Mouse (Mus musculus): ENCODE measurements around the gene Adm2. TPM values are rescaled to one million over a fixed set of nuclear protein-coding genes. Genes with fewer than 3 reads are reported as not detected.
A peak's percentile ranks its signal among the peaks of the same experiment; 100 is the strongest.

Gene Adm2
- polyA plus RNA-seq, 1 experiment from 2014 or later: not detected

DNA sequence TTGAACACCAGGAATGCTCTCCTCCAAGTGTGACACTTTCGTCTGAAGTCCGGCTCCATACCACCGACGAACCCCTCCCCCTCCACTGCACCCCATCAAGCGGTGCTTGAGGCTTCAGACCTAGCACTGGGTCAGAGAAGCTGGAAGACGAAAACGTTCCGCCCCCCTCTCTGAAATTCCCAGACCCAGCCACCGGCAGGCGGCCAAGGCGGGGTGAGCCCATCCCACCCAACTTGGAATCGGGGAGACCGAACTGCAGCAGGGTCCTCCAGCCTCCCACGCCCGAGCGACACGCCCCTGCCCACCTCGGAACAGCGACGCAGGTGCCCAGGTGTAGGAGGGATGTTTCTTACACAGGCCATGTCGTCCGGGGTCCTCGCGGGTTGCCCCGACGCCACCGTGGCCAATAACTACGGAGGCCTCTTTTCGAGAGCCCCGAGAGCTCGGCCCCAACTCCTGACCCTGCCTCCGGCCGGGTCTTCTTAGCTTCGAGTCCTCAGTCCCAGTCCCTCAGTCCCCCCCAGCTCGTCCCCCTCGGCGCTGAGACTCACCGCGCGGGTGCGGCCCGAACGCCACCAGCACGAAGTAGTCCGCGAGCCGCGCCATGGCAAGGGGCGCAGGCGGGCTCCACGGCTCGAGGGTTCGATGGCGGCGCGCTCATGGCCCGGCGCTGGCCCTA lies 7.9 kb upstream of the Adm2 start:
- H3K27me3 ChIP-seq: no peaks in the 10 kb centered on the region
- H3K27ac ChIP-seq: peak overlapping the region; percentile 44
- ATAC-seq (ENCODE audit: low FRiP score): peak; percentile 76
- peaks cover 36% of the 10 kb centered on the region for H3K4me1 ChIP-seq
- peak overlapping the region; percentile 96 for H3K9ac ChIP-seq
- H3K4me2 ChIP-seq (replicated peaks): peak overlapping the region; percentile 95
- H3K36me3 ChIP-seq: no peaks in the 10 kb centered on the region
- WGBS: under 1% methylated on average over 58 of the region's 58 CpGs
- H3K4me3 ChIP-seq: peak overlapping the region; percentile 98
- H3K9me3 ChIP-seq (replicated peaks): no peaks in the 10 kb centered on the region

DNA sequence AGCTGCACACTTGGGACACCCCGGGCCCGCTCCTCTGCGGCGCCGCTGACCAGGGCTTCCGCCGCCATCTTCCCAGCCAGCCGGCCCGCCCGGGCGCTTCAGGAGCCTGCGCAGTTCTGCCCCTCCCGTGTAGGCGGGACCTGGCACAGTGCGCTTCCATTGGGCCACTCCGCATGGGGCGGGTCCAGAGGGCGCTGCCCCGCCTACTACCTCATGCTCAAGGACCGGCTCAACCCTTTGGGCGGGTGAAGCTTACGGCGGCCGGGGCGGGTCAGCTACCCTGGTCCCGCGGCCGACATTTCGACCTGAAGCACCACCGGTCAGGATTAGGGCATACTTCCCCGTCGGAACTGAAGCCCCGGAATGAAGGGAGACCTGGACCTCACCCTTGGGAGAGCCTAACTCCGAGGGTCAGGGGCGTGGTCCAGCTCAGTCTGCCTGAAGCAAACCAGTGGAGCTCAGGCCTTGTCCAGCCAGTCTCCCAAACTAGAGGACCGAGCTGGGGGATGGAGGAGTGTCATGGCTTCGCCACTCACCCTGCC lies 7.3 kb upstream of the Adm2 start, which contains the start of gene Sbf1:
Gene Sbf1, minus strand, starts transcription at position 122 of the 542 bp plus-strand sequence.
- Histone ChIP-seq H3K9ac (peak within 1 kb of the TSS; percentile 96), H3K9me3 (replicated peaks) (no peaks in the 10 kb centered on the region), H3K4me2 (replicated peaks) (peak within 1 kb of the TSS; percentile 95), H3K4me1 (peaks cover 32% of the 10 kb centered on the region), H3K27me3 (no peaks in the 10 kb centered on the region), H3K36me3 (no peaks in the 10 kb centered on the region), H3K27ac (peak within 1 kb of the TSS; percentile 62), H3K4me3 (peak within 1 kb of the TSS; percentile 98)
- under 1% methylated on average over 37 of the region's 37 CpGs for WGBS
- ATAC-seq (ENCODE audit: low FRiP score): peak; percentile 100

DNA sequence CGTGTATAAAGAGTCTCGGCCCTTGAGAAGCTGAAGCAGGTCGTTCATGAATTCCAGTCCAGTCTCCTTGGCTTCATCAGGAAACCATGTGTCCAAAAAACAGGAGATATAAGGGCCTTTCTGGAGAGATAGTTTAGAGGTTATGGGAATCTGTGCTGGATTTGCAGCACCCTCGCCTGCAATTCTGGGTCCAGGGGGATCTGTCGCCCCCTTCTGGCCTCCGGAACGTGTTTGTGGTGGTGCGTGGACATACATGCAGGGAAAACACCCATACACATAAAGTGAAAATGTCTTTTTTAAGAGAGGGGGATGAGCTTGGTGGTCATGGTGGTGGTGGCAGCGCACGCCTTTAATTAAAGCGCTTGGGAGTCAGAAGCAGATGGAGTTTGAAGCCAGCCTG lies 6.4 kb upstream of the Adm2 start:
- Histone ChIP-seq H3K27me3 (no peaks in the 10 kb centered on the region), H3K36me3 (no peaks in the 10 kb centered on the region), H3K4me2 (replicated peaks) (no peak overlapping the region), H3K4me3 (no peak overlapping the region), H3K27ac (no peak overlapping the region), H3K4me1 (peaks cover 27% of the 10 kb centered on the region), H3K9ac (no peak overlapping the region), H3K9me3 (replicated peaks) (no peaks in the 10 kb centered on the region)
- ATAC-seq (ENCODE audit: low FRiP score): no peak
- WGBS: 64% methylated on average over 11 of the region's 11 CpGs

DNA sequence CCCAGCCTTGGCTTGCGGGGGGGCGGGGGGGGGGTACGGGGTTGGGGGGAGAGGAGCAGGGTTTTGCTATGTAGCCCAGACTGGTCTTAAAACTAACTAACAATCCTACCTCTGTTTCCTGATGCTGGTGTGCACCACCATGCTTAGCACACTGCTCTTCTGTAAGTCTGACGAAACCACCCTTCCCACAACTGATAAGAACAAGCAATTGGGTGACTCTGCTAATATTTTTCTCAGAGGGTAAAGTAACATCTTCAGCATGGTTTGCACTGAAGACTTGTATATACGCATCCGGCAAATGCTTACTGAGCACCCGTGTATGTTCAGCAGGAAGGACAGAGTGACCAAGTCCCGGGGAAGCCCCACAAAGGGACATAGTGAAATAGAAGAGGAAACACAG lies 1.3 kb upstream of the Adm2 start:
- Histone ChIP-seq H3K9ac (no peak overlapping the region), H3K9me3 (replicated peaks) (no peaks in the 10 kb centered on the region), H3K36me3 (no peaks in the 10 kb centered on the region), H3K27ac (no peak overlapping the region), H3K27me3 (peaks cover 15% of the 10 kb centered on the region), H3K4me2 (replicated peaks) (no peak overlapping the region), H3K4me3 (no peak overlapping the region), H3K4me1 (peaks cover 5% of the 10 kb centered on the region; the same call in 1 of the 2 replicates)
- 77% methylated on average over 8 of the region's 8 CpGs for WGBS
- no peak for ATAC-seq (ENCODE audit: low FRiP score)

DNA sequence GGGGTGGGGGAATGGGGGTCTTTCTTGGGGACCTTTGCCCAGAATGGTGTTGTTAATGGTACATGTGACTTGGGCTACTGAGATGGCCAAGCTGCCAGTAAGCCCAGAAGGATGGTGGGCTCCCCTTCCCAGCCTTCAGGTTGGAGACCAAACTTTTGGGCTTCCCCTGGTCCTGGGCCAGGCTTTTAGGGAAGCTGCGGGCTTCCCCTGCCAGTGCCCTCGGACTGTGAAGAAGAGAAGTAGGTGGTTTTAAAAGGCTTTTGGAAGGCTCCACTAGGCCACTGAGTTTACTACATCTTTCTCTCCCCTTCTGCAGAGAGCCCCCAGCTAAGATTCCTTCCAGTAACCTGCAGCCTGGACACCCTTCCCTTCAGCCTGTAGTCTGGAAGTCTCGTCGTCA lies 1.1 kb downstream of the Adm2 start:
- Histone ChIP-seq H3K36me3 (no peaks in the 10 kb centered on the region), H3K27me3 (peaks cover 15% of the 10 kb centered on the region), H3K9me3 (replicated peaks) (no peaks in the 10 kb centered on the region), H3K27ac (no peak overlapping the region), H3K4me1 (peaks cover 5% of the 10 kb centered on the region; the same call in 1 of the 2 replicates), H3K9ac (no peak overlapping the region), H3K4me3 (no peak overlapping the region), H3K4me2 (replicated peaks) (no peak overlapping the region)
- ATAC-seq (ENCODE audit: low FRiP score): no peak
- 87% methylated on average over 4 of the region's 4 CpGs for WGBS

DNA sequence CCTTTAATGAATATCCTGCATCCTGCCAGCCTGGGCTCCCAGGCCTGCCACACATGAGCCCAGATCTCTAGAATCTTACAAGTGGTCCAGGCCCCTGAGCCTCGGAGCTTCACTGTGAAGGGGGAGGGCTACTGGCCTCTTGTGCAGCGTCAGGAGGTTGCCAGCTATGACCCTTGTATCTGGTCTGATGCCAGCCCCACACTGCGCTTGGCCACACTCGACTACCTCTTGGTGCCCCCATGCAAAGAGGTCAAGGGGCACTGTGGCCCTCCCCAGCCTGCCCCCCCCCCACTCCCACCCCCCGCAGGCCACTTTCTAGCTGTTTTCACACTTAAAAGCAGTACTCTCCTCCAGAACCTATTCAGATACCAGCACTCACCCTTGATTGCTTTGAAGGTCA lies 3.9 kb downstream of the Adm2 start:
- H3K4me3 ChIP-seq: no peak overlapping the region
- ATAC-seq (ENCODE audit: low FRiP score): no peak
- H3K9me3 ChIP-seq (replicated peaks): no peaks in the 10 kb centered on the region
- H3K36me3 ChIP-seq: no peaks in the 10 kb centered on the region
- H3K4me1 ChIP-seq: peaks cover 5% of the 10 kb centered on the region; the same call in 1 of the 2 replicates
- peaks cover 15% of the 10 kb centered on the region for H3K27me3 ChIP-seq
- H3K9ac ChIP-seq: no peak overlapping the region
- H3K4me2 ChIP-seq (replicated peaks): no peak overlapping the region
- no peak overlapping the region for H3K27ac ChIP-seq
- WGBS: 61% methylated on average over 5 of the region's 5 CpGs

DNA sequence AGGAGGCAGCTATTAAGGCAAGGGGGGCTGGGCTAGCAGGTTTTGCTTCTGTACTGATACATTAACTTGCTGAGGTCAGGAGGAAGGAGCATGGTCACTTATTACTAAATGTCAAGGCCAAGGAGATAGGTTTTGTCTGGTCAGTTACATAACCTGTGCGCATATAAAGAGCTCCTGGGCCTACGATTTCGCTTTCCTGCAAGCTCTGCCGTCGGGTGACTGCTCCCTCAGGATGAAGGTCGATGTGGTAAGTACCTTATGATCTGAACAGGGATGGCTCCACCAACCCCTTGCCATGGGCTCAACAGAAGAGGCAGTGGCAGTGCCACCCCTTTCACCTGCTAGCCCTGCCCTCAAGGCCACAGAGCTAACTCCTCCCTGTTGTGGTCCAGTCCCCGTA lies 11.8 kb downstream of the Adm2 start, which contains the start of gene Miox:
Gene Miox, plus strand, starts transcription at position 128 of the 400 bp plus-strand sequence.
- ATAC-seq (ENCODE audit: low FRiP score): no peak
- 94% methylated on average over 7 of the region's 7 CpGs for WGBS
- H3K27ac ChIP-seq: no peak within 1 kb of the TSS
- H3K27me3 ChIP-seq: no peaks in the 10 kb centered on the region
- no peak within 1 kb of the TSS for H3K4me2 ChIP-seq (replicated peaks)
- no peak within 1 kb of the TSS for H3K4me3 ChIP-seq
- no peak within 1 kb of the TSS; the same call in 1 of the 2 replicates for H3K9ac ChIP-seq
- H3K36me3 ChIP-seq: no peaks in the 10 kb centered on the region
- no peaks in the 10 kb centered on the region for H3K9me3 ChIP-seq (replicated peaks)
- H3K4me1 ChIP-seq: no peaks in the 10 kb centered on the region

DNA sequence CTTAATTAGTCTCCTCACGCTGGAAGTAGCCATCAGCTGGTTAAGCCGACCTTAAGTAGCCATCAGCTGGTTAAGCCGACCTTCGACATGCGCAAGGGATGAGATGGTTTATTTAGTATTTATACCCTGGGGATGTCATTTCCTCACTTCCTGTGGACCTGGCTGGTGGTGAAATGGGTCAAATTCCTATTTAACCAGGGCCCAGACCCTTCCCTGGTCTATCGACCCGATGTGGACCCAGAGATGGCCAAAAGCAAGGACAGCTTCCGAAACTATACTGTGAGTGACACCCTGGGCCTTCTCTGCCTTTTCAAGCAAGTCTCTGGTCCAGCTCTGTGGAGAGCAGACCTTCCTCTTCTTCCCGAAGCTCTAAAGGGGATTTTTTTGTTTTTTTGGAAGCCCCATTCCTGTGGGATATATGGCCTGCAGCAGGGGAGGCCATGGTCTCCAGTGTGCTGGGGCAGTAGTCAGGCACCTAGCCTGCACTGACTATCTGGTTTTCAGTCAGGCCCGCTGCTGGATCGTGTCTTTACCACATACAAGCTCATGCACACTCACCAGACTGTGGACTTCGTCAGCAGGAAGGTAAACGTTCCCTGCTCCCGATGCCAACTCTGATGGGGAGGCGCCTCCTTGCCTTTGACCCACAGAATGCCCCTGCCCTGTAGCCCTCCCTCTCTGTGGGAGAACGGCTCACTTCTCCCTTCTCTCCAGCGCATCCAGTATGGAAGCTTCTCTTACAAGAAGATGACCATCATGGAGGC lies 12.4 kb downstream of the Adm2 start:
- no peaks in the 10 kb centered on the region for H3K4me1 ChIP-seq
- 84% methylated on average over 17 of the region's 17 CpGs for WGBS
- H3K36me3 ChIP-seq: no peaks in the 10 kb centered on the region
- no peaks in the 10 kb centered on the region for H3K27me3 ChIP-seq
- no peak overlapping the region for H3K27ac ChIP-seq
- H3K4me3 ChIP-seq: no peak overlapping the region
- no peak overlapping the region; the same call in 1 of the 2 replicates for H3K9ac ChIP-seq
- ATAC-seq (ENCODE audit: low FRiP score): no peak
- H3K4me2 ChIP-seq (replicated peaks): no peak overlapping the region
- no peaks in the 10 kb centered on the region for H3K9me3 ChIP-seq (replicated peaks)

DNA sequence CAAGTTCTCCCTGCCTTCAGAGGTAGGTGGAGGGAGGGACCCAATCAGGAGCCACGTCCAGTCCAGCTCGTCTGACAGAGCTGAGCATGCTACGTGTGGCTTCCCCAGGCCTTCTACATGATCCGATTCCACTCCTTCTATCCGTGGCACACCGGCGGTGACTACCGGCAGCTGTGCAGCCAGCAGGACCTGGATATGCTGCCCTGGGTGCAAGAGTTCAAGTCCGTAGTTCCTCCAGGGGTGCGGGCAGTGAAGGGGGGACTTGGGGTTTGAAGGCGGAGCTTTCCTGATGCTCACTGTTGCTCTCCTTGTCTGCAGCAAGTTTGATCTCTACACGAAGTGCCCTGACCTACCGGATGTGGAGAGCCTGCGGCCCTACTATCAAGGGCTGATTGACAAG lies 13.9 kb downstream of the Adm2 start:
- no peak for ATAC-seq (ENCODE audit: low FRiP score)
- no peak overlapping the region for H3K4me3 ChIP-seq
- no peaks in the 10 kb centered on the region for H3K9me3 ChIP-seq (replicated peaks)
- no peaks in the 10 kb centered on the region for H3K4me1 ChIP-seq
- H3K4me2 ChIP-seq (replicated peaks): no peak overlapping the region
- H3K36me3 ChIP-seq: no peaks in the 10 kb centered on the region
- H3K27ac ChIP-seq: no peak overlapping the region
- H3K27me3 ChIP-seq: no peaks in the 10 kb centered on the region
- no peak overlapping the region for H3K9ac ChIP-seq
- WGBS: 83% methylated on average over 14 of the region's 14 CpGs

DNA sequence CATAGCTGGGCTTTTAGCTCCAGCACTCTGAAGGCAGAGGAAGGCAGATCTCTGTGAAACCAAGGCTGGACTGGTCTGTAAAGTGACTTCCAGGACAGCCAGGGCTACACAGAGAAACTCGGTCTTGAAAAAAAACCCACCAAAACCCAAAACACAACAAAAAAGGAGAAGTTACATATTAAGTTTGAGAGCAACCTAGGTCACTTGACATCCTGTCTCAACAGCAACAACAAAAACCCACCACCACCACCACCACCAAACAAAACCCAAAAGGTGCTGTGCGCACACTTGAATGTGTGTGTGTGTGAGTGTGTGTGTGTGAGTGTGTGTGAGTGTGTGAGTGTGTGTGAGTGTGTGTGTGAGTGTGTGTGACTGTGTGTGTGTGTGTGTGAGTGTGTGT lies 17.2 kb downstream of the Adm2 start:
- no peak overlapping the region for H3K4me3 ChIP-seq
- no peaks in the 10 kb centered on the region for H3K36me3 ChIP-seq
- H3K4me2 ChIP-seq (replicated peaks): no peak overlapping the region
- no peaks in the 10 kb centered on the region for H3K9me3 ChIP-seq (replicated peaks)
- no peaks in the 10 kb centered on the region for H3K4me1 ChIP-seq
- WGBS: 90% methylated on average over 2 of the region's 2 CpGs
- no peak overlapping the region for H3K9ac ChIP-seq
- H3K27ac ChIP-seq: no peak overlapping the region
- H3K27me3 ChIP-seq: no peaks in the 10 kb centered on the region
- ATAC-seq (ENCODE audit: low FRiP score): no peak

DNA sequence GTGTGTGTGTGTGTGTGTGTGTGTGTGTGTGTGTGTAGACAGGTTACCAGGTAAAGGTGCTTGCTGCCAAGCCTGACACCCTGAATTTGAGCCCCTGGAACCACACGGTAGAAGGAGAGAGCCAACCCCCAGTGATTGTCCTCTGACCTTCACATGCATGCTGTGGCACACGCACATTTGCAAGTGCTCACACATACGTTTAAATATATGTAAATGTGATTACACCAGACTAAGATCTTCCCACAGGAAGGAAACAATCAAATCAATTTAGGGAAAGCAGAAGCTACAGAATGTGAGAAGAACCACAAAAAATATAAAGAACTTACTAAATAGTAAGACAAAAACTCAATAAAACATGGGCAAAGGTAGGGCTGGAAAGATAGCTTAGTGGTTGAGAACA lies 17.6 kb downstream of the Adm2 start:
- Histone ChIP-seq H3K4me2 (replicated peaks) (no peak overlapping the region), H3K4me3 (no peak overlapping the region), H3K27ac (no peak overlapping the region), H3K9ac (no peak overlapping the region), H3K4me1 (no peaks in the 10 kb centered on the region), H3K27me3 (no peaks in the 10 kb centered on the region), H3K9me3 (replicated peaks) (no peaks in the 10 kb centered on the region), H3K36me3 (no peaks in the 10 kb centered on the region)
- ATAC-seq (ENCODE audit: low FRiP score): no peak
- 77% methylated on average over 3 of the region's 3 CpGs for WGBS

DNA sequence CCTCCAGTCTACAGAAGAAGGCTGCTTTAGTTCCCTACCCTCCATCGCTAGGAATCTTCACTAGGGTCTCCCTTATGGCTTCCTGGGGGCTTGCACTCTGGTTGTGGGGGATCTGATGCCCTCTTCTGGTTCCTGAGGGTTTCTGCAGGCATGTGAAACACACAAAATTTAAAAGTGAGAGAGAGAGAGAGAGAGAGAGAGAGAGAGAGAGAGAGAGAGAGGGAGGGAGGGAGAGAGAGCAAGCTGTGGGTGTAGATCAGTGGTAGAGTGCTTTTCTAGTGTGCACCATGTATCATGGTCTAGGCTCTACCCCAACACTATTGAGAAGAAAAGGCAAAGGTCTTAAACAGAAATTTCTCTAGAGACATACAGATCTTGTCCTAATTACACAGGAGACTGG lies 19.2 kb downstream of the Adm2 start:
- no peak overlapping the region for H3K27ac ChIP-seq
- H3K4me1 ChIP-seq: no peaks in the 10 kb centered on the region
- H3K36me3 ChIP-seq: no peaks in the 10 kb centered on the region
- H3K9ac ChIP-seq: no peak overlapping the region
- no peak overlapping the region for H3K4me3 ChIP-seq
- 41% methylated on average over 1 of the region's 1 CpGs for WGBS
- no peaks in the 10 kb centered on the region for H3K9me3 ChIP-seq (replicated peaks)
- ATAC-seq (ENCODE audit: low FRiP score): no peak
- no peak overlapping the region for H3K4me2 ChIP-seq (replicated peaks)
- no peaks in the 10 kb centered on the region for H3K27me3 ChIP-seq
